ENCODE assay signal across 20 mouse cellular contexts in genomic region chr12:73446148-73446547, GRCm38 (mm10).
DNase-seq lines count a peak whose midpoint lies in the region; ATAC-seq lines count a peak whose summit lies in the region.
"Had no signal": no experiment of that assay in that cellular context is flagged by ENCODE, and none has a peak within 500 bp of the region (broad histone marks: within the 10 kb centered on the region; RNA-seq: fewer than 3 reads in every experiment).

No protein-coding gene starts in this region.

- H3K36me3 ChIP-seq in kidney, embryonic 15.5 days: no peaks in the 10 kb centered on the region
- H3K36me3 ChIP-seq: forebrain, embryonic 15.5 days; heart, embryonic 10.5 days; hindbrain, embryonic 12.5 days had no signal

- H3K4me1 ChIP-seq in kidney, embryonic 15.5 days: peaks cover 24% of the 10 kb centered on the region
- H3K4me1 ChIP-seq: forebrain, embryonic 15.5 days had no signal

- H3K4me2 ChIP-seq in kidney, embryonic 15.5 days: no peak overlapping the region
- H3K4me2 ChIP-seq: forebrain, embryonic 15.5 days; hindbrain, embryonic 12.5 days had no signal

- H3K9ac ChIP-seq in kidney, embryonic 15.5 days: no peak overlapping the region
- H3K9ac ChIP-seq: forebrain, embryonic 15.5 days; hindbrain, embryonic 12.5 days had no signal

- no peaks in the 10 kb centered on the region; the same call in 1 of the 2 replicates for H3K9me3 ChIP-seq in kidney, embryonic 15.5 days (replicated peaks)
- H3K9me3 ChIP-seq: forebrain, embryonic 15.5 days; heart, embryonic 10.5 days; hindbrain, embryonic 12.5 days had no signal

- no peak for ATAC-seq in kidney, embryonic 15.5 days (replicated peaks; ENCODE audit: low FRiP score)
- ATAC-seq in common myeloid progenitor, adult 5-6 weeks (replicated peaks; ENCODE audit: low read depth, poor library complexity, severe bottlenecking): peak; percentile 53
- ATAC-seq: forebrain, embryonic 15.5 days; hindbrain, embryonic 16.5 days had no signal

- peak overlapping the region; percentile 81 for H3K27ac ChIP-seq in kidney, embryonic 15.5 days
- H3K27ac ChIP-seq: forebrain, embryonic 15.5 days; heart, embryonic 10.5 days; hindbrain, embryonic 12.5 days had no signal

- 86% methylated on average over 7 of the region's 7 CpGs for WGBS in kidney, embryonic 15.5 days

- H3K4me3 ChIP-seq in kidney, embryonic 15.5 days (replicated peaks): no peak overlapping the region
- H3K4me3 ChIP-seq: forebrain, embryonic 15.5 days; heart, embryonic 10.5 days; hindbrain, embryonic 12.5 days had no signal

- DNase-seq in kidney, postnatal 25 days: no peak
- peak; percentile 25 for DNase-seq in lung, postnatal 36 days
- no peak for DNase-seq in lung, postnatal 25 days (ENCODE audit: low spot score)
- no peak for DNase-seq in retina, embryonic 14.5 days (ENCODE audit: low spot score)
- no peak for DNase-seq in right cerebral cortex, postnatal 25 days
- DNase-seq: adrenal gland, adult 2 months; adrenal gland, postnatal 25 days; cerebellum, adult 18-20 months; cerebellum, adult 9-11 months; cerebellum, postnatal 36 days; gastrocnemius, postnatal 36 days; heart, adult 18-20 months; heart, postnatal 10 days; heart, postnatal 4 days had no signal

- peaks cover 2% of the 10 kb centered on the region; the same call in 1 of the 2 replicates for H3K27me3 ChIP-seq in kidney, embryonic 15.5 days
- H3K27me3 ChIP-seq: forebrain, embryonic 15.5 days; hindbrain, embryonic 12.5 days had no signal
